Mouse (Mus musculus) erythroblast, adult 5-6 weeks (primary cell): ENCODE measurements around the gene Carns1. TPM values are rescaled to one million over a fixed set of nuclear protein-coding genes. Genes with fewer than 3 reads are reported as not detected.

Experiments used
- ATAC-seq: replicated peaks from 2 replicates; pipeline ENCODE4 v1.8.0; 2016; ENCODE audit warnings: moderate number of reproducible peaks, mild to moderate bottlenecking, moderate TSS enrichment, inconsistent platforms; ENCODE audit not compliant: poor library complexity, low FRiP score, severe bottlenecking
- total RNA-seq, 2 experiments: library from RNA; stranded (forward) in 1 of 2; stranded (reverse) in 1 of 2; fragments of 150-400 nt in 1 of 2; fragments of 200-764, 138-1000 nt in 1 of 2; gene quantifications; 2 replicates each; pipeline versions ENCODE4 v1.2.3 to v1.2.4; 2015 to 2017; ENCODE audit warnings: low replicate concordance in 2 of 2

Carns1 gene
- total RNA-seq (2015; ENCODE audit: low replicate concordance) = 0.84 and 6.5 TPM in 2 replicates
- 0.60 and 0.70 TPM in 2 replicates for total RNA-seq (2017; ENCODE audit: low replicate concordance)

- no peak for ATAC-seq
These were observed at the start of gene Carns1 for GRCm38 (mm10) chr19:4175368-4175947. Gene Carns1, minus strand, starts transcription at chr19:4175479.

DNA sequence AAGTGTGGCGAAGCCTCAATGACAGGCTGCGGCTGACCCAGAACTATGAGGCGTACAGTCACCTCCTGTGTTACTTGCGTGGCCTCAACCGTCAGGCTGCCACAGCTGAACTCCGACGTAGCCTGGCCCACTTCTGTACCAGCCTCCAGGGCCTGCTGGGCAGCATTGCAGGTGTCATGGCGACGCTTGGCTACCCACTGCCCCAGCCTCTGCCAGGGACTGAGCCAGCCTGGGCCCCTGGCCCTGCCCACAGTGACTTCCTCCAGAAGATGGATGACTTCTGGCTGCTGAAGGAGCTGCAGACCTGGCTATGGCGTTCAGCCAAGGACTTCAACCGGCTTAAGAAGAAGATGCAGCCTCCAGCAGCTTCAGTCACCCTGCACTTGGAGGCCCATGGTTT is 46.9 kb upstream of the Carns1 start:
- ATAC-seq = no peak

DNA sequence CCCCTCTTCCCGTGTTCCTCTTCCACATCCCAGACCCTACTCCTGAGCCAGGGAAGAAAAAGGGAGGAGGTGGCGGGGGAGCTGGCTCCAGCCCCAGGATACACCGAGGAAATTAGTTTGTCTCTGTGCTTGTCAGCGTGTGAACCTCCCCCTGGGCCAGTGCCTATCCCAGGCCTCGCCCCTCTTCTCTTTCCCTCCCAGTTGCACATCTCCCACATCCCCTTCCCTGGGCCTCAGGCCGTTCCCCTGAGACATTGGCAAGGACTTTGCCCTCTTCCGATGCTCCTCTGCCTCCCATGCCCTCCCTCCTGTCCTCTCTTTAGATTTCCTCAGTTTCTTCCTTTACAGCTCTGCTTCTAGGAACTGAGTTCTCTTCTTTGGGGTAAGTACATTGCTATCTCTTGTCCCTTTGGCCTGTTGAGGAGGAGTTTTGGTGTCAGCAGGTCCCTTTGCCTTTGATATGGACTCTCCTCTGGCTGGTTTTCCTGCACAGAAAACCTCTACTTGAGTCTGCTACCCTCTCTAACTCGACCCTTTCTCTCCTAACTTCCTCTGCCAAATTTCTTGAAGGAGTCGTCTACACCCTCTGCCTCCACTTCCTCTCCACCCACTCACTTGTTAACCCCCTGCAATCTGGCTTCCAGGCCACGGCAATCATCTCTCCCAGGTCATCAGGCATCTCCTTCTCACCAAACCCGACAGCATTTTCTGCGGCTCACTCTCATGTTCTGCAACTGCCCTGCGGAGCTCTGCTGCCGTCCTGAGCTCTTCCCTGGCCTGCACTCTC is 45.9 kb upstream of the Carns1 start:
- ATAC-seq = no peak

- ATAC-seq = no peak
These were observed 45.1 kb upstream of the Carns1 start for GRCm38 (mm10) chr19:4220416-4220815.

DNA sequence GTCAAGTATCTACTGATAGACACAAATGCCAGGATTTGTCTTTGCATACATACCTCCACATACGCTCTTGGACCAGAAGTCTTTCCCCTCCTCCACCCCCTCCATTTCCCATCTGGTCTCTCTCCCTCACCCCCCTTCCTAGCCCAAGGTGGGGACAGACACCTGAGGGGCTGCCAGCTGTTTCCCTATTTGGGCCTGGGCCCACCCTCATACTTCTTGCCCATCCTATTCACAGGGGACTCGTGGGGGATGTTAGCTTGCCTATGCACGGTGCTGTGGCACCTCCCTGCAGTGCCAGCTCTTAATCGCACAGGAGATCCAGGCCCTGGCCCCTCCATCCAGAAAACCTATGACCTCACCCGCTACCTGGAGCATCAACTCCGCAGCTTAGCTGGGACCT is 44.7 kb upstream of the Carns1 start:
- ATAC-seq = no peak

- ATAC-seq = no peak
These were observed 43.5 kb upstream of the Carns1 start for GRCm38 (mm10) chr19:4218784-4219183.

GRCm38 (mm10) chr19:4218293-4218692 is 43.0 kb upstream of the Carns1 start:
- ATAC-seq = no peak

- no peak for ATAC-seq
These were observed 42.6 kb upstream of the Carns1 start for GRCm38 (mm10) chr19:4217855-4218254.

DNA sequence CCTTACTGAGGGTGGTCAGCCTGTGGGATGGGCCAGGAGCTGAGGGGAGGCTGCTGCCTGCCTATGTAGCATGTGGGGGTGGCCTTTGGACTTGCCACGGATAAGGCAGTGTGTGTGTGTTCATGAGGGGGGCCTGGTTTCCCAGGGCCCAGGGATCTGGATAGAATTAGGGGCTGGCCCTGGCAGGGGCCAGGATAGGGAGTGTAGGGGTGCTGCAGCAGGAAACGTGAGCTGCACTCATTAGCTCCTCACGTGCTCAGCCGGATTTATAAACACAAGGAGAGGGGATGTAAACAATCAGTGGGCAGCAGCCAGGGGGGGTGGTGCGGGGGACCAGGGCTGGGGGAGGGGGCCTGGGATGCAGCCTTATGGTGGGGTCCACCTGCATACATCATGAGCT is 41.9 kb upstream of the Carns1 start:
- ATAC-seq = no peak

DNA sequence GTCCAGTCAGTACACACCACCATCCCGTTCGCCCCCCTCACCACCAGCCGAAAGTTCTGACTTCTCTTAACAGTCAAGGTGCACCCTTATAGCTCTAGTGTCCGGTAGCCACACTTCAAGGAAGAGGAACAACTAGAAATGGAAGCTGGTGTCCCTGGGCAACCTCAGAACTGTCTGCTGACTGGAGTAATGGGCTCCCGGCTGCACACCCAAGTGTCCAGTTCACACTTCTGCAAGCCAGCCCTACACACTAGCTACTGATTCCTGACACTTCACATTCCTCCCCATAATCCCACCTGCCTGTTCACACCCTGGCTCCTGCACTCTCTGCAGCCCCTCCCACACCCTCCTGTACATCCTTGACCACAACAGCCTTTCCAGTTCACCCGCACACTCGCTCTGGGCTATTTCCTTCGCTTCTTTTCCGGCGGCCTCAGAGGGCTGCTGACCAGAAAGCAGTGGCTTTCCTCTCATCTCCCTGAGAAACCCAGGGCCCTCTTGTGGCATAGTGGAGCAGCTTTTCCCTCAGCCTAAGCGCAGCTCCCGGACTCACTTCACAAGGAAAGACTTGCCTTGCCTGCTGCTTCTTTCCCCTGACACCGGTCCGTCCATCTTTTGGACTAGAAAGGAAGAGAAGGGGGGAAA is 40.9 kb upstream of the Carns1 start:
- no peak for ATAC-seq

DNA sequence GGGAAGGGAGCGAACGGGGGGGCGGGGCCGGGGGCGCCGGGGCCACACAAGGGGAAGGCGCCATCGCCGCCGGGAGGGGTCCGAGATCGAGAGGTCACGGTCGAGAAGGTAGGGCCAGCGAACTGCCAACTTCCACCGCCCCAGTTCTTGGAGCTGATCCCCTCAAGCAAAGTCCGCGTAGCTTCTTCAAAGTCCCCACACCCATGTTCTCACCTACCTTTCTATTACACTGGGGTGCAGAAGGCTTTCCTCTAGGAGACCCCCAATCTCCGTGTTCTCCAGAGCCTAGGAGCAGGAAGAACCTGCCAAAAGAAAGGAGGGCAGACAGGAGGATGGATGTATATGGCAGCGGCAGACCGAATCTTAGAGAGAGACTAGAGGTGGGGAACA is 40.2 kb upstream of the Carns1 start:
- ATAC-seq = no peak

DNA sequence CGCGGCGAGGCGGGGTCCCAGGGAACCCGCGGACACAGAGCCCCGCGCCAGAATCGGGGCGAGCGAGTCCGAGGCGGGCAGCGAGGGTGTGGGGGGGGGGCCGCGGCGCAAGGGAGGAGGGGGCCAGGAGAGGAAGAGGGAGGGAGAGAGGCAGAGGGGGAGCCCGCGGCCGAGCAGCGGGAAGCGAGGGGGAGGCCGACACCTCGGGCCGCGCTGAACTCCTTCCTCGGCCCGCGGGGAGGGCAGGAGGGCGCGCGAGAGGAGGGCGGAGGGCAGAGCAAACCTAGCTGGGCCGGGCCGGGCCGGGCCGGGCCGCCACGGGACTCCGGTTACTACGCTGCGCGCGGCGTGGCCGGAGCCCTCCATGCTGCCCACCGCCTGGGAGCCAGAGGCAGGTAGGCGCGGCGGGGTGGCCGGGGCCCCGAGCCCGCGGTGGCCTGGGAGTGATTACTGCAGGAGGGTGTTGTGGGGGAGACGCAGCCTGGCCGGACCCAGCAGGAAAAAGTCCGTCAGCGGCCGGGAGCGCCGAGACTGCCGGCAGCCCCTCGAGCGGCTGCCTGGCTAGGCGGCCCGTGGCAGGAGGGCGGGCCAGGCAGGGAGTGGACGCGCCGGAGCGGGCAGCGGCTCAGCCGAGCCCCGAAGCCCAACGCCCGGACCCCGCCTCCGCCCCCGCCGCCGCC is 39.6 kb upstream of the Carns1 start:
- no peak for ATAC-seq

DNA sequence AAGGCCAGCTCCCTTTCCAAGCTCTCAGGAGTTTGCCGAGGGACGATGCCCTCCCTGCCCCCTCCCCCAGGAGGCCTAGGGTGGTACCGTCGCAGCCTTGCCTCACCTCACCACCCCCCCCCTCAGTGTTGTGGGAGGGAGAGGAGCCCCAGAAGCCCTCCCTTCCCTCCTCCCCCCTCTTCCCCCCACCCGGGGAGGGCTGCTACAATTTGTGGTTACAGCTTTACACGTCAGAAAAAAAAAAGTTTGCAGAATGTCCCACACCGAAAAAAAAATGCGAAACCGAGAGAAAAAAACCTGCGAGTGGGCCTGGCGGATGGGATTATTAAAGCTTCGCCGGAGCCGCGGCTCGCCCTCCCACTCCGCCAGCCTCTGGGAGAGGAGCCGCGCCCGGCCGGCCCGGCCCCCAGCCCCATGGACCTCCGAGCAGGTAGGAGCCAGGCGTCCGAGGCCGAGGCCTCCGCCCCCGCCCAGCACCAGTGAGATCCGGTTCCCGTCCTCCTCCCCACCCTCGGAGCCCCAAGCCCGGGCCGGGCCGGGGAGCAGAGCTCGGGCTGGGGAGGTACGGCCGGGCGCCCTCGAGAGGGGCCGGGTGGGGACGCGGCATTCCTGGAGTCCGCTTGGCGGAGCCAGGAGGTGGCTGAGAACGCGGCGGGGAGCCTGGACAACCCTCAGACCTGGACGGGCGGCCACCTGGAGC is 38.9 kb upstream of the Carns1 start, which contains the start of the genes Clcf1 and AC109138.7:
TSS of gene Clcf1 (plus strand) at position 168 of the 700 bp plus-strand sequence.
TSS of gene AC109138.7 (plus strand) at position 287 of the 700 bp plus-strand sequence.
- no peak for ATAC-seq

DNA sequence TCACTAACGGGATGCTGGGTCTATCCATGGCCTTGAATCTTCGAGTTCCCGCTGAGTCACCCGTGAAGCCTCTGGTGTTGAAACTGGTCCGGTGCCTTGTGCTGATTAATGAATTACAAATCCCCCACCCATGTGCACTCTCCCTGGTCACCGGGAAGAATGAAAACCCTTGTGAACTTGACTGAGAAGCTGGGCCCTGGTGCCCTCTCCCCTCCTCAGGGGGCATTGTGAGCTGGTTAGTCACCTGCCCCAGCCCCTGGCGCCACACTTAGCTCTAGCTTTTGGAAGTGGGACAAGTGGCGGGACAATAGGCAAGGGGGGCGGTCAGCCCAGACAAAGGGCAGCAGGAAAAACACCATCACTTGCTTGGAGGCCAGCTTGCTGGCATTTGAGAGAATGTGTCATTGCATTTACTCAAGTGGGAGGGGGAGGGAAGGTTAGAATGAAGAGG is 38.3 kb upstream of the Carns1 start:
- ATAC-seq = no peak

GRCm38 (mm10) chr19:4211891-4212588 is 36.8 kb upstream of the Carns1 start:
- no peak for ATAC-seq

DNA sequence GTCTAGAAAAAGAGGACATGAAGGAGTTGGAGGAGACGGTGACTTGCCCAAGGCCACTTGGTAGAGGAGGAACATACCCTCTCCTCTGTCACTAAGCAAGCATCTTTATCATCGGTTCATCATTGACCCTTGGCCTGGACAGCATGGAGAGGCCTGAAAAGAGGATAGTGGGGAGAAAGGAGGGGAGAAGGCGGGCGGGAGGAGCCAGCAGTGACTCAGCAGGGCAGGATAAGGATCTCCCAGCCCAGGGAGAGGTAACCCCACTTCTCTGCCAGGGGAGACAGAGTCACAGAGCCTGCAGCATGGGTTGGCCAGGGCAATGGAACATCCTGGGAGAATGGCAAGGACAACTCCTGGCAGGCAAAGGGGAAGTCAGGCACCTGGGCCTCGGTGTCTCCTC is 33.3 kb upstream of the Carns1 start:
- no peak for ATAC-seq

- peak; percentile 41 for ATAC-seq
These were observed 31.7 kb upstream of the Carns1 start for GRCm38 (mm10) chr19:4206971-4207370.

DNA sequence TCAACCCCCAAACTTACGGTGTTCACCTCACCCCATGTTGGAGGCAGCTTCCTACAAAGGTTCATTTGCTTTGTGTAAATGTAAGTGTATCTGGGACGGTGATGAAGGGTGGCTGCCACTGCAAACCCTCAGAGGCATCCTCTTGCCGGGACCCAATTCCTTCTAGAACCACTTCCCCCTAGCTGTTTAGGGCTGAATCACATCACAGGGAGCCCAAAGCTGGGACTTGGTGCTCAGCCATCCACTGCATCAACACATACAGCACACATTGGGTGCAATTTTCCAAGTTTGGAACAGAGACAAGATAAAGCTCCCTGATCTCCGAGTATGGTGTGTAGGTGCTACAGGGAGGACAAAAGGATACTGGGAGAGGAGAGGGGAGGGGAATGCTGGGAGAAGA is 29.6 kb upstream of the Carns1 start:
- ATAC-seq = no peak
